Mouse (Mus musculus) limb, embryonic 14.5 days (tissue): ENCODE measurements around the gene Flot1. TPM values are rescaled to one million over a fixed set of nuclear protein-coding genes. Genes with fewer than 3 reads are reported as not detected.

Experiments used
- ATAC-seq: fragments of 200-750 bp; cut with Nextera tagmentation; 2 replicates; pipeline ENCODE4 v1.8.0; 2017; ENCODE audit warnings: low read depth, moderate number of reproducible peaks, moderate TSS enrichment; ENCODE audit not compliant: low FRiP score
- DNase-seq: peaks from one replicate; pipeline ENCODE4 v3.0.0-alpha.2; 2015; ENCODE audit warnings: low spot score
- H3K27ac ChIP-seq: fragments of 300-500 bp; sonication (generic); replicated peaks from 2 replicates; pipeline ENCODE4 v1.5.1; 2014; ENCODE audit warnings: low read depth, mild to moderate bottlenecking, low read length, moderate library complexity, mixed read lengths
- H3K27me3 ChIP-seq: fragments of 300-500 bp; sonication (generic); 2 replicates; pipeline ENCODE4 v1.6.1; 2014; ENCODE audit warnings: low read length, mixed read lengths; ENCODE audit not compliant: control insufficient read depth, insufficient read depth
- H3K36me3 ChIP-seq: fragments of 300-500 bp; sonication (generic); 2 replicates; pipeline ENCODE4 v1.6.1; 2014; ENCODE audit warnings: mild to moderate bottlenecking, low read length, moderate library complexity, mixed read lengths; ENCODE audit not compliant: control insufficient read depth, insufficient read depth
- H3K4me1 ChIP-seq: fragments of 300-500 bp; sonication (generic); 2 replicates; pipeline ENCODE4 v1.6.1; 2014; ENCODE audit warnings: antibody characterized with exemption, low read length, mixed read lengths; ENCODE audit not compliant: control insufficient read depth, insufficient read depth
- H3K4me2 ChIP-seq: fragments of 300-500 bp; sonication (generic); replicated peaks from 2 replicates; pipeline ENCODE4 v1.6.1; 2014; ENCODE audit warnings: low read depth, mild to moderate bottlenecking, low read length, moderate library complexity; ENCODE audit not compliant: severe bottlenecking
- H3K4me3 ChIP-seq: fragments of 300-500 bp; sonication (generic); replicated peaks from 2 replicates; pipeline ENCODE4 v1.5.1; 2014; ENCODE audit warnings: low read length
- H3K9ac ChIP-seq: fragments of 300-500 bp; sonication (generic); 2 replicates; pipeline ENCODE4 v1.6.1; 2014; ENCODE audit warnings: mild to moderate bottlenecking, low read depth, low read length, moderate library complexity; ENCODE audit not compliant: severe bottlenecking
- H3K9me3 ChIP-seq: fragments of 300-500 bp; sonication (generic); 2 replicates; pipeline ENCODE4 v1.6.1; 2016; ENCODE audit warnings: low read length; ENCODE audit not compliant: control insufficient read depth
- POLR2A ChIP-seq: fragments of 200-500 bp; IDR thresholded peaks from 2 replicates; pipeline ENCODE4 v1.8.0; 2012; ENCODE audit warnings: inconsistent platforms, mild to moderate bottlenecking, moderate library complexity, borderline replicate concordance; ENCODE audit not compliant: insufficient read depth, insufficient read length; ENCODE audit errors: extremely low read depth
- WGBS: fragments of 180-500 bp; shearing (Covaris S2); extraction: QIAGEN DNeasy Blood & Tissue Kit; methylation state at CpG from one replicate; pipeline ENCODE4 v1.1.7; 2014; 5-methylcytosine and 5-hydroxymethylcytosine counted together
- polyA plus RNA-seq, 2 experiments: library from polyadenylated mRNA; depleted of rRNA in 1 of 2; stranded (reverse) in 1 of 2; unstranded in 1 of 2; fragments of >200 nt; fragmentation: Nextera tagmentation in 1 of 2; extraction: Ambion mirVana in 1 of 2; gene quantifications; 2 replicates each; pipeline versions ENCODE4 v1.2.1 to v1.2.3; 2012 to 2014

Flot1 gene
- polyA plus RNA-seq, 2 experiments: 47.2 to 66.3 TPM

- no peak overlapping the region for H3K27ac ChIP-seq
- H3K4me3 ChIP-seq: no peak overlapping the region
- no peaks in the 10 kb centered on the region for H3K27me3 ChIP-seq
- peak; percentile 47 for DNase-seq
- no peak overlapping the region for H3K9ac ChIP-seq
- no peak overlapping the region for H3K4me2 ChIP-seq
- ATAC-seq: no peak
- no peaks in the 10 kb centered on the region for H3K4me1 ChIP-seq
- H3K9me3 ChIP-seq: 0 out of 2 replicates have a peak, but pooled peaks cover 5% of the 10 kb centered on the region
- TF ChIP-seq POLR2A: no peak
- H3K36me3 ChIP-seq: no peaks in the 10 kb centered on the region
- 63% methylated on average over 6 of the region's 6 CpGs for WGBS
These were observed 20.0 kb upstream of the Flot1 start for GRCm38 (mm10) chr17:35803020-35803419.

GRCm38 (mm10) chr17:35803858-35804399, 19.1 kb upstream of the Flot1 start:
- Histone ChIP-seq H3K4me2 (no peak overlapping the region), H3K4me1 (no peaks in the 10 kb centered on the region), H3K27ac (no peak overlapping the region), H3K9ac (no peak overlapping the region), H3K36me3 (no peaks in the 10 kb centered on the region), H3K27me3 (no peaks in the 10 kb centered on the region), H3K4me3 (no peak overlapping the region), H3K9me3 (no peaks in the 10 kb centered on the region)
- ATAC-seq: no peak
- no peak for TF ChIP-seq POLR2A
- WGBS: 91% methylated on average over 4 of the region's 4 CpGs
- no peak for DNase-seq

- no peak for ATAC-seq
- H3K36me3 ChIP-seq: no peaks in the 10 kb centered on the region
- 46% methylated on average over 9 of the region's 9 CpGs for WGBS
- H3K27ac ChIP-seq: peak overlapping the region; percentile 55
- H3K4me2 ChIP-seq: no peak overlapping the region
- TF ChIP-seq POLR2A: no peak
- no peak overlapping the region for H3K4me3 ChIP-seq
- peaks cover 8% of the 10 kb centered on the region for H3K4me1 ChIP-seq
- DNase-seq: peak; percentile 56
- no peaks in the 10 kb centered on the region for H3K27me3 ChIP-seq
- no peaks in the 10 kb centered on the region for H3K9me3 ChIP-seq
- no peak overlapping the region for H3K9ac ChIP-seq
These were observed 15.0 kb upstream of the Flot1 start for GRCm38 (mm10) chr17:35808073-35808472.

GRCm38 (mm10) chr17:35809395-35809794, 13.6 kb upstream of the Flot1 start:
- WGBS: 89% methylated on average over 11 of the region's 11 CpGs
- Histone ChIP-seq H3K27me3 (no peaks in the 10 kb centered on the region), H3K9me3 (no peaks in the 10 kb centered on the region), H3K4me3 (no peak overlapping the region), H3K4me1 (peaks cover 19% of the 10 kb centered on the region), H3K9ac (no peak overlapping the region), H3K4me2 (no peak overlapping the region), H3K27ac (no peak overlapping the region), H3K36me3 (no peaks in the 10 kb centered on the region)
- DNase-seq: no peak
- no peak for ATAC-seq
- no peak for TF ChIP-seq POLR2A

GRCm38 (mm10) chr17:35810900-35811648, 12.0 kb upstream of the Flot1 start:
- no peaks in the 10 kb centered on the region for H3K36me3 ChIP-seq
- H3K4me1 ChIP-seq: peaks cover 24% of the 10 kb centered on the region
- DNase-seq: no peak
- H3K27ac ChIP-seq: no peak overlapping the region
- H3K4me2 ChIP-seq: no peak overlapping the region
- H3K9ac ChIP-seq: no peak overlapping the region
- no peak for ATAC-seq
- TF ChIP-seq POLR2A: no peak
- H3K27me3 ChIP-seq: no peaks in the 10 kb centered on the region
- WGBS: 84% methylated on average over 5 of the region's 5 CpGs
- H3K9me3 ChIP-seq: no peaks in the 10 kb centered on the region
- H3K4me3 ChIP-seq: no peak overlapping the region
